Mouse (Mus musculus) cerebellum, adult 11-12 months (tissue): ENCODE results near the gene Vegfa.

ENCODE experiments used
- DNase-seq: peaks from one replicate; pipeline ENCODE4 v3.0.0; 2022

The Vegfa gene

DNA sequence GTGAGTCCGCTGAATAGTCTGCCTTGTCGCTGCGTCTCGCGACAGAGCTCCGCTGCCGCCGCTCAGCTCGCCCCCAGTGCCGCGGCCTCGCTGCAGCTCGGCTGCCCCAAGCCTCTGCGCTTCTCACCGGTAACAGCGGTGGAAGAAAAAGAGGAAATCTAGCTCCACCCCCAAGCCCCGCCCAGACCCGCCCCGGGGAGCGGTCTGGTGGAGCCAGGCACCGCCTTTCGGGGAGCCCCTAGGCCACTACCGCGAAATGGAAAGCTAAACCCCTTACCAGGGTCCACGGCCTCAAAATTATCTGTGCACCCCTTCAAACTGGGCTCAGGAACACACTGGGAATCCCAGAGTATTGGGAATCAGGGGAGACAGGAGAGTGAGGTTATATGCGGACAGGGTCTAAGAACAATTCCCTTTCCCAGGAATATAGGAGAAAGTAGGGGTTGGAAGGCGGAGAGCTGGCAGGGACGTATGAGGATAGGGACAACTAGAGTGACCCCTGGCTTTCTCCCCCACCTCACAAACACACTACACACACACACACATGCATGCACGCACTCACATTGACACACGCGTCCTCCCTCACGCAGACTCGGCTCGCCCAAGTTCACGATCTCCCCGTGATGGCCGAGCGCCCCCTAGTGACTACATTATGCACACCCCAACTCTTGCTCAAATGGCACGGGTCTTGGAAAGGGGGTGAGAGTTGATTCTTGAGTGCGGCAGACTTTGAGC, at the start of gene Vegfa:
Vegfa (minus strand) TSS at position 113 of the 735 bp plus-strand sequence.
- DNase-seq: peak; percentile 89

DNA sequence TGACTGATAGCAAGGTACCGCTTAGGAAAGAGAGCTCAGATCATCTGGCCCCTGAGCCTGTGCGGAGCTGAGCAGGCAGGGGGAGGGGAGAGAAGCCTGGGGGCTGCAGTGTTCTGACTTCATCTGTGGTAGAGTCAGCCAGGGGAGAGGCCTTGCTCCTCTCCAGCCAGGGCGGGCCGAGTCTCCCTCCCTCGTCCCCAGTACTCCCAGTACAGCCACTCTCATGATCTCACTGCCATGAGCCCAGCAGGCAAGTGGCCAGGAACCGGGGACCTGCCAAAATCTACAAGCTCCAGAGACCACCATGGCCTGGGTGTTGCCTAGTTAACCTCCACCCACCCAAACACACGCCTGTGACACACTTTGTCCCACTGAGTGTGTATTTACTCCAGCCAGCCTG, 49.5 kb upstream of the Vegfa start:
- no peak for DNase-seq

DNA sequence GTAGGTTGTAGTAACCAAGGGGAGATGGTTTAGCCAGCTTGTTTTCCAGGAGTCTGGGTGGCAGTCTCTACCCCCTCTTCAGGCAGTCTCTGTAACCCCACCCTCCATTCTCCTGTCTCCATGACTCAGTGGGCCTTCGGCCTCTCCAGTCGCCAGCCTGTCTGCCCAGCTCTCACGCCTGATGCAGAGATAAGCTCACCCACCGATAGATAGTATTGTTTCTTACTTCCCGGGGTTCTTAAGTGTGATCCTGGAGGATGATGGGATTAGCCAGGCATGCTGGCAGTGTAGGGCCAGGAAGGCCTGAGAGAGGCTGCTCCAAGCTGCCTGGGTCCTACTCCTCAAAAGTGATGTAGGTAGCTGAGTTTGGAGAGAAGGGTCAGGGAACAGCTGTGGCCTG, 48.9 kb upstream of the Vegfa start:
- no peak for DNase-seq

DNA sequence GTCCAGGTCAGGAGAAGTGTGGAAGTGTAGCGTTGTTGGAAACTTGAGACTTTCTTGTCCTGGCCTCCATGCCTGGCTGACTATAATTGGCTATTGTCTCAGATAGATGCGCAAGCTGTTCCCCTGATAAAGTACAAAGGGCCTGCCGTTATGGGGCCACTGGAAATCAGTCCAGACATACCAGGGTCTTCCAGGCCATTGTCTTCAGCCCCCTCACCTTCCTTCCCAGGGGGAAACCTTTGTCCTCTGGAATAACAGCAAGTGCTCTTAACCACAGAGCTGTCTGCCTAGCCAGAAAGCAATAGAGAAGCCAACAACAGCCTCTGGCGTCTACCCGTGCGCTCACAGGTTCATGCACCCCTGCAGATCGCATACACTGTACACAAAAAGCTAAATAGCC, 48.2 kb upstream of the Vegfa start:
- DNase-seq: no peak

DNA sequence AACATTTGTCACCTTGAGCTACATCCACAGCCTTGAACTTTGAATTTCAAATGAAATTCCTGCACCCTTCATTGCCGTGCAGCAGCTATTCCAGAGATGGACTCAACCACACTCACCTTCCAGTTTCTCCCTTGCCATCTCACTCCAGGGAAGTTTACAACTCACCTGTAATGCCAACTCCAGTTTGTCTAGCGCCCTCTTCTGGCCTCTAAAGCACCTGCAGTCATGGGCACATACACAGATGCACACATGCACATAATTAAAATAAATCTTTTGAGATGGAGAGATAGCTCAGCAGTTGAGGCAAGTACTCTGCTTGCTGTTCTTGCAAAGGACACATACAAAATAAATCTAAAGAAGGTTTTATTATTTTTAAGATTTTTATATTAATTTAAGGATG, 46.9 kb upstream of the Vegfa start:
- DNase-seq: no peak

DNA sequence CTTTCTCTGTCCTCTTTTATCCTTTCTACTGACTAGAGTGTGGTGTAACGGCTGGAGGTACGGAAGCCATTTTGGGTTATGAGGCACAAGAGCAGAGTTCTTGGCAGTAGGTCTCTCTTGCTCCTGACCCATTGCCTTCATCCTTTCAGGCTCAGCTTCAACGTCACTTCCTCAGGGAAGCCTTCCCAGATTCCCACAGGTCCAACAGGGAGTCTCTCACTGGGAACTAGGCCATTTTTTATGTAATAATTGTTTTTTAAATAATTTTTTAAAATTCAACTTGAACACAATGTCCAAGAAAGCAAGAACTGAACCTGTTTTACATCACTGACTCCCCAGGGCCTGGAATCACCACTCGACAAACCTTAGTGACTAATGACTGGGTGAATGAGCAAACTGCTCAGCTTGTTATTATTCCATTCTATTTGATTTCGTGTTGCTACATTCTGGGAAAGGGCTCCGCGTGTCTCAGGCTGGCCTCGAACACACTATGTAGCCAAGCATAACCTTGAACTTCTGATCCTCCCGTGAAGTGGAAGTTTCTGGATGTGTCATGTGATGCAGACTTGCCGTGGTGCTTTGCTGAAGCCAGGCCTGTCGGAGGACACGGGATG, 45.9 kb upstream of the Vegfa start:
- no peak for DNase-seq

DNA sequence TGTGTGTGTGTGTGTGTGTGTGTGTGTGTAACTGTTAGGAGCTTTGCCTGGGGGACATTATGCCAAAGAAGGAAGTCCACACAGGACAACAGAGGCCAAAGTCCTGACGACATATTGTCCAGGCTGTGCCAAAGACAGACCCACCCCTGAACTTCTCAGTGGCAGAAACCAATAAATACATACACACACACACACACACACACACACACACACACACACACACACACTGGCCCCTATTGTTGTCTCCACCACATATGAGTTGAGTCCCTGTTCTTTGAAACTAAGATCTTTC, 44.0 kb upstream of the Vegfa start:
- DNase-seq: no peak

DNA sequence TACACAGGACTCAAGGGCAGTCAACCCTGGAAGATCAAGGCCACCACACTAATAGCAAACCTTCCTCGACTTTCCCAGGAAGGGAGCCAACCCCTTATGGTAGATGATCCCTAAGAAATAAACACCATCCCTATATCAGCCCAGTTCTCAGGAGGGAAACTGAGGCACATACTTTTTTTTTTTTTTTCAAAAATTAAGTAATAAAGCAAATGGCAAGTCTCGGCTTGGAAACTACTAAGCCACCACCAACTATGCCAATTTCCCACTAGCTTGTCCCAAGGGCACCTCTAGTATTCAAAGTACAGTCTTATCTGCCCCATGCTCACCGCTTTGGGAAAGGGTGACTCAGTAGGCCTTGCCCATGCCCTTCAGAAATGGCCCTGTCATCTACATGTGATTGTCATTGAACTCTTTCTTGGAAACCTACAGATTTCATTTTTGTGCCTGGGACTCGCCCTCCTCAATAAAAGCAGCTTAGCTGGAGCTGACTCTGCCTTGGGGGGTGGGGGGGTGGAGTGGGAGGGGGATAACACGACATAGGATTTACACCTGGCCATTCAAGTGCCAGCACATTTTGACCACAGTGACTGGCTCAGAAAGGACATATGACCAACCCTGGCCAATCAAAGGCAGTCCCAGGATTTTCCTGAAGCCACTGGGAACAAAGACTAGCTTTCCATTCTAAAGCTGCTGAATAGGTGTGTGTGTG, 43.5 kb upstream of the Vegfa start:
- DNase-seq: no peak

DNA sequence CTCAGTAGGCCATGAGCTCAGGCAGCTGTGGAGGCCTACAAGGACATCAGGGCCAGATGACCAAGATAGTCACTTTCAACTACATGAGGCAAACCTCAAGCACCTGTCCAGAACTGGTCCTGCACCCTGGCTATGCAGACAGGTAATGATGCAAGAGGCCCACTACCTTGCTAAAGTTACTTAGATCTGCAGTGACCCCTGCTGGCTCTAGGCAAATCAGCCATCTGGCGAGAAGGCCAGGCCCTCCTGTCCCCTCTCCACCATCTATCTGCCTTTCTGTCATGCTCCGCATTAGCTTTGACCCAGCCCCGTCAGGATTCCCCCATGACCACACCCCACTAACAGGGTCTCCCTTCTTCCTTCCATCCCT, 42.9 kb upstream of the Vegfa start:
- DNase-seq: no peak

DNA sequence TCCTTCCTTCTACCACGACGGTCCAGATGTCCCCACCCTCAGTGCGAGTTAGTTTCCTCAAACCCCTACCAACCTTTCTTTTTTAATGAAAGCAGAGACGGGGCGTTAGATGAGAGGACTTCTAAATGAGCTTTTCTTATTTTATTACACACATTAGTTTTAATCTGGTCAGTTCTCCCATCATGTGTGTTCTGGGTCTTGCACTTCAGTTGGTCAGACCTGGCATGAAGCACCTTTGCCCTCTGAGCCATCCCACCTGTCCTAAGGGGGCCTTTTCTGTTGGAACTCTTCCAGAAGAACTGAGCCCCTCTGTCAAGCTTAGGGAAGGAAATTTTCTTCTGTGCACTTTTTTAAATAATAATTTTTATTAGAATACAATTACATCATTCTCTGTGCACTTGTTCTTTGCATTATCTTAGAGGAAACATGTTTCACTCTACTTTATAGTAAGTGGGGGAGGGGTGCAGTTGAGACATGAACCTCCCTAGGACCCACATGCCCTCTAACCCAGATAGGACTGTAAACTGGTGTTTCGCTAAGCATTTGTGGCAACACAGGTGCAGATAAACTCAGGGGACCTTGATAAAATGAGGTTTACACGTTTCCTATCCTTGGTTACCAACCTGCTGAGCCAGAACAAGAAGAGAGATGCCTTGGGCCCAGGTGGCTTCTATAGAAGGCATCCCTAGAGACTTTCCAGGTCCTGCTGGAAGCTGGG, 42.4 kb upstream of the Vegfa start:
- DNase-seq: no peak

DNA sequence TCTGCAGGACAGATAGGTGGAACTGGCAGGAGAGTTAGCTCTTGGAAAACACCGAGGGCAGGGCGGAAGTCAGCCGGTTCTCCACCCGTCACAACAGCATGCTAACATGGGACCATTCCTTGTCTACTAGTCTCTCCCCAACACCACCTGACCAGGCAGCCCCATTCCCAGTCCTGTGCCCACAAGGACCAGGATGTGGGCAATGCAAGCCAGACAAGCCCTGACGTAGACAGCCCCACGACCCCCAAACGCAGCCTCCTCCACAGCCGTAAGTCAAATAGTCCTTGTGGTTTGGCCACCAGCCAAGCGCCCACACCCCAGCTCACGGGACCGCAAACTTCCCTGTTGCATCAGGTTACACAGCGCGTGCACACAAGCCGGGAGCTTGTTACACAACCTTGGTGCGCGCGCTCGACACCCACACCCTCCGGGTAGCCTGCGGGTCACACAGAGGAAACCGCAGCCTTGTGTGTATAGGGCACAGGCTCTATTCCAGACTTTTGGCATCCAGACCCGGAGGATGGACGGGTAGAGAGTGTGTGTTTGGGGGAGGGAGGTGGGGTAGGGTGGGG, 41.6 kb upstream of the Vegfa start:
- peak; percentile 36 for DNase-seq

DNA sequence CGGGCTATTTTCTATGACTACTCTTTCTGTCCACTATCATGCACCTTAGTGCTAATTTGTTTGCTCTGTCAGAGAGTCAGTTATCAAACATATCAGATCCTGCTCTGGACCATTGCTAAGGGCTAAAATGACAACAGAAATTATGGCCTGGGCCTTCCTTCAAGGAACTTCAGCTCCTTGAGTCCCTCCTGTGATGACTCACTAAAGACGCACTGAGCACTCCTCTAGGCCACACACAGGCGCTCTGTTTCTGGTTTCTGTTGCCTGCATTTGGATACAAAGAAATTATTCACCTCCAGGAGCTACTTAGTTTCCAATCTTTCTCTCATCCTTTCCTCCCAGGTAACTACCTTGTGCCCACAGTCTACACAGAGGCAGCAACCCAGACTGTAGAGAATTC, 39.4 kb upstream of the Vegfa start:
- DNase-seq: no peak

DNA sequence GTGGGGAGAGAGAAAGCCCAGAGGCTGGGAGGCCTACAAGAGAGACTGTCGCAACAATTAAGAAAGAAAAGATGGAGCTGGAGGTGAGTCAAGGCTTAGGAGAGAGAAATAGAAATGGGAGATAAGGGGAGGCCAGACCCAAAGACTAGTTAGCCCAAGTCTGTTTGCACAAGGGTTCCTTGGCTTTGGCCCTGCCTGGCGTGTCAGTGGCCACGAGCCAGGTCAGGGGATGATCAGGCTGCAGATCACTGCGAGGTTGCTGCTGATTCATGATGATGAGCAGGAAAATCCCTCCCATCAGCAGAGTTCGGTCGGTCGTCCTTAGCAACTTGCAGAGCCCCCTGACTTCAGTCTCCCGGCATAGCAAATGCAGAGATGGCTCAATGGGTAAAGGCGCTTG, 37.9 kb upstream of the Vegfa start:
- DNase-seq: no peak

DNA sequence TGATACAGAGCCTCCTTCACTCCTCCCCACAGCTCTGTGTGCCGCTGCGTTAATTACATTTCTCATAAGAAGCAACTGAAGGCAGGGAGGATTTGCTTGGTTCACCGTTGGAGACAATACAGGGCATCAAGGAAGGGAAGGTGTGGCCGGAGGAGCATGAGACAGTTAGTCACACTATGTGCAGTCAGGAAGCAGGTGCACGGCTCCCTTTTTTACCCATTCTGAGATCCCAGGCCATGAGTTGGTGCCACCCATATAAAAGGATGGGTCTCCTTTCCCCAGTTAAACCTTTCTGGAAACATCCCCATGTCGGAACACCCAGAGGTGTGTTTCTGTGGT, 31.8 kb upstream of the Vegfa start:
- no peak for DNase-seq

DNA sequence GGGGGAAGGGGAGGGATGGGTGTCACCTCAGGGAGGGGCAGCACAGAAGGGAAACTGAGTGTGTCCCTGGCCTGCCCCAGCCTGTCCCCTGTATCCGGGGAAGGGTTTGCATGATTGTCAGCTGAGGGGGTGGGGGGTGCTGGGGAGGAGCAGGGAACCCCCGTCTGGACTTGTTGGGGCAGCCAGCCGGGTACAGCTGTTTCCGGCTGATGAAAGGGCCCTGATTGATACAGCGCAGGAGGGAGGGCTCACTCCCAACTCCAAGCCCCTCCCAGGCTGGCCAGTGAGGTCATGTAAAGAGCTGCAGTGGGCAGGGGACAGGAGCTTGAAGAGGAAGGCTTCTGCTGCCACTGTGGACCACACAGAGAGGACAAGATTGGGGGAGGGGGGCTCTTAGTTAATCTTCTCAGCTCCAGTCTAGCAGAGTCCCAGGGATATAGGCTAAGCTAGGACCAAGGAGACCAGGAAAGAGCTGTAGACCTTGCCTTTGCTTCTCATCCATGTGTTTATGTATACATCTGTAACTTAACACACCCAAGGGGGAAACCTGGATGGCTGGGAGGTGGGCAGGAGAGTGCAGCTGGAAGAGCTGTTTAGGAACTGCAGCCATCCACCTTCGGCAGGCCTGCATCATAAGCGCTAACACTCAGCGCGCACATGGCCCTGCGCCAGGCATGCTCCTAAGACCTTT, 31.3 kb upstream of the Vegfa start:
- no peak for DNase-seq

DNA sequence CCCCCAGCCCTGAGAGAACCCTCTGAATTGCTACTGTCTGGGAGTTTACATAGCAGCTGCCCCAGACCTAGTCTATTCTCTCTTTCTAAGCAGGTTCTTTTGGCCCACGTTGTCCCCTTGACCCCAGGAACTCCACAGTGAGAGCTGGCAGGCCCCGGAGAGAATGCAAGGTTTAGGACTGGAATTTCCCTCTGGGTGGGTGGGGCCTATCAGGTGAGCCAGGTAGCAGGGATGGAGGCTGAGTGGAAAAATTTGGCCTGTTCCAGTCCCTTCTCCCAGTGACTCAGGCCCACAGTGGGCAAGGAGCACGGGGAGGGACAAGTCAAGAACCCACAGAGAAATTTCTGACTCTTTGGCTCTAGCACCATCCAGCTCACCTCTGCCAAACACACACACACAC, 28.1 kb upstream of the Vegfa start:
- no peak for DNase-seq

DNA sequence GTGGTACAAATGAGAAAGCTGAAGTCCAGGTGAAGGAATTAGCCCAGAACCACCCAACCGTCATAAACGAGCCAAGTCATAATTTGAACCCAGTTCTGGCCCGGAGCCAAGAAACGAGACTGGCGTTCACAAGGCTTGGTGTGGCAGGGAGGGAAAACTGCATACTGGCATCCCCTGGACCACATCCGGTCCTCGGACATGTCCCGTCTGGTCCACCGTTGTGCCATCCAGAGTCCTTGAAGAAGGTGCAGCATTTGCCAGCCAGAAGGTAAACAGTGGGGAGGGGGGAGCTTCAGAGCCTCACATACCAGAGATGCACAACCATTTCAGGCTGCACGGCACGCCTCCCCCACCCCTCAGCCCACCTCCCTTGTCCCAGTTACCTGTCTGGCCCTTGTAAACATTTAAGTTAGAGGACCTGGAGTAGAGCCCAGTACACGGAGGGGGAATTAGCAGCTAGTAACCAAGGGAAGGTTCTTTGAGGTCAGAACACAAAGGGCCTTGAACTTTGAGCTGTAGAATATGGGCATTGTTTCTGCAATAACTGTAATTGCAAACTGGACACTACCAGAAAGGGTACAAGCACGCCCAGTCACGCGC, 27.2 kb upstream of the Vegfa start:
- no peak for DNase-seq

DNA sequence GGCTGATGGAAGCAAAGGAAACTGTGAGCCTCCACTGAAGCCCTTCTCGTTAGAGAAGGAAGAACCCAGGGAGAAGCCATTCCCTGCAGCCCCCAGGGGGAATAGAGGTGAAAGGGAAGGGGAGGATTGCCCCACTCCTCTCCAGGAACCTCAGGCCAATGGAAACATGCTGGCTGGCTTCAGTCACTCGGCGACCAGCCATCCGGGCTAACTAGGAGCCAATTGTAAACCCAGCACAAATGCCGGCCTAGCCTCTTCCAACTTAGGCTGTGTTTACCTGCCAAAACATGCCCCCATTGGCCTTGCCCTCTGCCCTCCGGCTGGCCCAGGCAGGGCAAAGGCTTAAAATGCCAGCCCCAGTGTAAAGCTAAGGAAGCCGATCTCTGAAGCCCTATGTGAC, 24.1 kb upstream of the Vegfa start:
- no peak for DNase-seq

DNA sequence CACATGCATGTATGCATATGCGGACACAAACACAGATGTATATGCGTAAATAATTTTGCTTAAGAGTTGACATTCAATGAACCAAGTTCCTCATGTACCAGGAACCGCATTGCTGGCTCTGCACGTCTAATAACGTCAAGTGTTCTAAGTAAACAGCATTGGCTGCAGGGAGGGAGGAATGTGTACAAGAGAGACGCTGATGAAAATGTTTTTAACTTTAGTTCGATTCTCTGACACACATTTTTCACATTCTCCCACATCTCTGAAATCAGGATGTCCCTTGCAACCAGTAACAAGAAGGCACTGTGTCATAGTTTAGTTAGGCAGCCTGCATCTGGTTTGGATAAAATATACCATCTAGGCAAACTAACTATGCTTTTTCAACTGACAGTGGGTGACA, 23.6 kb upstream of the Vegfa start:
- no peak for DNase-seq

DNA sequence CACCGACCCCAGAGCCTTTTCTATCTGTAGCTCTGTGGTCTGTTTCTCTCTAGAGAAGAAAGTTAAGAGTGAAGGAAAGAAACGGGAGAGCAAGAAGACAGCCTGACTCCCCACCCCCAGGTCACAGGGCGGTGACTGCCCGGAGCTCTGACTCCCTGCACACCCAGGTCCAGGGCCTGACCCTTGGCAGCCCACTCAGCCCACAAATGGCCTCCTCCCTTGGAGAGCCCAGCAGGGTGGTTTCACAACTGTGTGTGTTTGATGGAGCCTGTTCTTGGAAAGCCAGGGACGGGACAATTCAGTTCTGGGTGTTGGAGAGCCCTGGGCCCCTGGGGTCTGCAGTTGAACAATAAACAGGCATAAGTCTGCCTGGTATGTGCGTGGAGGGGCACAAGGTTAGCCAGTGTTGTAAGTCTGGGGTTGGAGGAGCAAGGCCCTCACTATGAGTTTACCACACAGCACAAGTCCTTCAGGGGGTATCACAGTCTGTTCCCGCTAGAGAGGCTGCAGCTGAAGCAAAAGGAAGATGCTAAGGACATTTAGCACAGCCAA, 21.2 kb upstream of the Vegfa start:
- DNase-seq: no peak

DNA sequence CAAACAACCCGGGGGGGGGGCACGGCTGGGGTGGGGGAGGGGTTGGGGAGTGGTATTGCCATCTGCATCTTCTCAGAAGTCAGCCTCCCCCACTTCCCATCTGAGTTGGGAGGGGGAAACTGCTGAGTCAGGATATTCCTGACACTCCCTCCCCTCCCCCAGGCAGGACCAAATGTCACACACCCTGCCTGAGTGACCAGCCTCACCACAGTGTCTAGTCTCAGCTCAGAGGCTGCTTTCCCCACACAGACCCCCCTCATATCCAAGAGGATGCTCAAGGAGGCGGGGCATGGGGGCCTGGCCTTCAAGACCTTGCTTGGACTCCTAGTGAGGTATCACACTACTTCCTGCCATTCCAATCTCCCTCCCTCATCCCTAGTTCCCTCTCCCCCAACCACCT, 20.0 kb upstream of the Vegfa start:
- no peak for DNase-seq

DNA sequence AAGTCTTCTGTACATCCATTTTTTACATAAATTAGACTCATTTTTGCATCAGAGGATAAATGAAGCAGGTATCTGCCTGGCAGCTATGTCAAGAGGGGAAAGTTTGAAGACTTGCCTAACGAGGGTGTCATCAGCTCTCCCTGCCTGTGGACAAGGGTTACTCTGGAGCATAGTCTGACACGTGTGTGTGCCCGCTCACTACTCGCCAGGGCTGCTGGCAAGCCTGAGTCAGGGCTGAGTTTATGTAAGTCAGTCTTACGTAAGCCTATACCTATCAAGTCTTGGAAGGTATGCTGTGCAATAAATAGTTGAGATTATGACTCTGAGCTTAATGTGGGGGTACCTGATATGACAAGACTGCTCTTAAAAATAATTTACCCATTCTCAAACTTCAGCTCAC, 19.2 kb upstream of the Vegfa start:
- peak; percentile 63 for DNase-seq
